Mouse (Mus musculus) heart, embryonic 11.5 days (tissue): Measurements from ENCODE around the gene Krtap4-1. TPM values are rescaled to one million over a fixed set of nuclear protein-coding genes. Genes with fewer than 3 reads are reported as not detected.
"Not testable (repeated sequence)": the region's sequence is repeated elsewhere in the genome, so short reads cannot be mapped to it uniquely, and the experiment has no call there.

ENCODE experiments used
- ATAC-seq: fragments of 200-750 bp; cut with Nextera tagmentation; replicated peaks from 2 replicates; pipeline ENCODE4 v1.8.0; 2017; ENCODE audit warnings: moderate library complexity; ENCODE audit not compliant: insufficient number of reproducible peaks, low FRiP score, low TSS enrichment
- H3K27ac ChIP-seq: fragments of 300-500 bp; sonication (generic); 2 replicates; pipeline ENCODE4 v1.5.1; 2014; ENCODE audit warnings: mild to moderate bottlenecking, low read depth, low read length
- H3K27me3 ChIP-seq: fragments of 300-500 bp; sonication (generic); 2 replicates; pipeline ENCODE4 v1.6.1; 2014; ENCODE audit warnings: mild to moderate bottlenecking, low read length, mixed read lengths; ENCODE audit not compliant: control insufficient read depth, insufficient read depth
- H3K36me3 ChIP-seq: fragments of 300-500 bp; sonication (generic); 2 replicates; pipeline ENCODE4 v1.6.1; 2014; ENCODE audit warnings: mild to moderate bottlenecking, low read length, moderate library complexity, mixed read lengths; ENCODE audit not compliant: control insufficient read depth, insufficient read depth
- H3K4me1 ChIP-seq: fragments of 300-500 bp; sonication (generic); 2 replicates; pipeline ENCODE4 v1.6.1; 2014; ENCODE audit warnings: low read length; ENCODE audit not compliant: control insufficient read depth, insufficient read depth
- H3K4me2 ChIP-seq: fragments of 300-500 bp; sonication (generic); 2 replicates; pipeline ENCODE4 v1.6.1; 2014; ENCODE audit warnings: mild to moderate bottlenecking, moderate library complexity
- H3K4me3 ChIP-seq: fragments of 300-500 bp; sonication (generic); 2 replicates; pipeline ENCODE4 v1.5.1; 2014; ENCODE audit warnings: low read depth, low read length
- H3K9ac ChIP-seq: fragments of 300-500 bp; sonication (generic); 2 replicates; pipeline ENCODE4 v1.6.1; 2014; ENCODE audit warnings: mild to moderate bottlenecking, low read depth, low read length, moderate library complexity
- H3K9me3 ChIP-seq: fragments of 300-500 bp; sonication (generic); replicated peaks from 2 replicates; pipeline ENCODE4 v1.6.1; 2016; ENCODE audit warnings: low read length; ENCODE audit not compliant: control insufficient read depth
- WGBS: fragments of 180-500 bp; shearing (Covaris S2); extraction: QIAGEN DNeasy Blood & Tissue Kit; methylation state at CpG from one replicate; pipeline ENCODE4 v1.1.7; 2014; ENCODE audit not compliant: insufficient replicate concordance; 5-methylcytosine and 5-hydroxymethylcytosine counted together
- polyA plus RNA-seq: library from polyadenylated mRNA; unstranded; fragments of >200 nt; fragmentation: Nextera tagmentation; extraction: Ambion mirVana; gene quantifications from 2 replicates; pipeline ENCODE4 v1.2.1, GENCODE M21; 2014

Gene Krtap4-1
- polyA plus RNA-seq, 1 experiment from 2014 or later = not detected

DNA sequence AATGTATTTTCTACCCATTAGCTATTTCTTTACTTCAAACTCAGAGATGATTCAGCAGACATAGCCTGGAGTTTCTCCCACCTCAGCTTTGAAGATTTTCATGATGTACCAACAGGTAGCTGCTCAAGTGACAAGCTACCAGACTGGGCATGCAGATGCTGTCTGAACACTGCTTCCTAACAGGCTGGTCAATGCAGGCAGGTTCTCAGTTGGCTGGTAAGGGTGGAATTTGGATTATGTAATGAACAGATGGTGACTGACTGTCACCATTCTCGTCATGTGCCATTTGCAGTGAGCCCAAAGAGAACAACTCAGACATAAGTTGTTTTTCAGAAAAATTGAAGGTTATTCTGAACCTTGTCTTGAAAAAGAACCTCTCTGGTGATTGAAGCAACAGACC is 18.9 kb downstream of the Krtap4-1 start:
- Histone ChIP-seq H3K27ac (no peak overlapping the region), H3K9ac (no peak overlapping the region), H3K4me3 (no peak overlapping the region), H3K9me3 (no peaks in the 10 kb centered on the region), H3K36me3 (no peaks in the 10 kb centered on the region), H3K4me1 (no peaks in the 10 kb centered on the region), H3K27me3 (no peaks in the 10 kb centered on the region), H3K4me2 (no peak overlapping the region)
- WGBS = 52% methylated on average over 1 of the region's 1 CpGs
- ATAC-seq = no peak

DNA sequence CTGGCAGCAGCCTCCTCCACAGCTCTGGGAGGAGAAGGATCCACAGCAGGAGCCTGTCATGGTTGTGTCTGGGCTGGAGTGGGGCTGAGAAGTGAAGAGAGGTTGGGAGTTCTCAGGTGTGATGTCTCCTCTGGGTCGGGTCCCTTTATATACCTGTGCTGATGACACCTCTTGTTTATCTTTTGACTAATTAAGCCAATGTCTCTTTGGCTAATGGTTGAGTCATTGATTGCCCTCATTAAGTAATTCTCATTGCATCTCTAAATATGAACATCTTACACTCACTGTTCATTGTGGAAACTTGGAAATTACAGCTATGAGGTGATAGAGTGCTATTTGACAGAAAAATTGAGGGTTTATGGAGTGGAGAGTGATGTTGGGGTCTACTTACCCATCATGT is 24.8 kb downstream of the Krtap4-1 start, which contains the start of gene Gm11938:
TSS of gene Gm11938 (minus strand) at position 101 of the 400 bp plus-strand sequence.
- not testable (repeated sequence) for H3K27ac ChIP-seq, H3K27me3 ChIP-seq

DNA sequence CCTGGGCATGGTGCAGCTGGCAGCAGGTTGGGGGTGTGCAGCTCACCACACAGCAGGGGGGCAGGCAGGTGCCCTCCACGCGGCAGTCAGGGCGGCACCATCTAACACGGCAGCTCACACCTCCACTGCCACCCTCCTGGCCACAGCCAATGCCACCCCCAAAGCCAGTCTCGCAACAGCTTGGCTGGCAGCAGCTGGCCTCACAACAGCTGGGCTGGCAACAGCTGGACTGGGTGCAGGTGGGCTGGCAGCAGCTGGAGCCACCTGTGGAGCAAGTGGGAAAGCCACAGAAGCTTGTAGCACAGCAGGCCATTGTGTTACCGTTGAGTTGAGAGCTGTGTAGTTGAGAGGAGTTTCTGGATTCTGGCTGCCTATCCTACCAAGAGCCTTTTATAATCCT is 30.3 kb downstream of the Krtap4-1 start, which contains the start of gene Krtap9-3:
TSS of gene Krtap9-3 (minus strand) at position 364 of the 400 bp plus-strand sequence.
- not testable (repeated sequence) for H3K4me2 ChIP-seq, H3K27me3 ChIP-seq, H3K36me3 ChIP-seq, H3K4me3 ChIP-seq, H3K9ac ChIP-seq, H3K9me3 ChIP-seq, H3K27ac ChIP-seq, ATAC-seq, H3K4me1 ChIP-seq
- 73% methylated on average over 6 of the region's 6 CpGs for WGBS

More for the DNA sequence above, 24.8 kb downstream of the Krtap4-1 start, which contains the start of gene Gm11938:
- 70% methylated on average over 1 of the region's 1 CpGs for WGBS
- H3K4me2 ChIP-seq, ATAC-seq, H3K36me3 ChIP-seq, H3K9me3 ChIP-seq, H3K9ac ChIP-seq, H3K4me3 ChIP-seq, H3K4me1 ChIP-seq: not testable (repeated sequence)

DNA sequence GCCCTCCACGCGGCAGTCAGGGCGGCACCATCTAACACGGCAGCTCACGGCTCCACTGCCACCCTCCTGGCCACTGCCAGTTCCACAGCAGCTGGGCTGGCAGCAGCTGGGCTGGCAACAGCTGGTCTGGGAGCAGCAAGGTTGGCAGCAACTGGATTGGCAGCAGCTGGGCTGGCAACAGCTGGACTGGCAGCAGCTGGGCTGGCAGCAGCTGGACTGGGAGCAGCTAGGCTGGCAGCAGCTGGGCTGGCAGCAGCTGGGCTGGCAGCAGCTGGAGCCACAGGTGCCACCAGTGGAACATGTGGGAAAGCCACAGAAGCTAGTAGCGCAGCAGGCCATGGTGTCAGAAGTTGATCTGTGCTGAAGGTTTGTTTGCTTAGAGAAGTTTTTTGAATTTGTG is 37.1 kb downstream of the Krtap4-1 start, which contains the start of gene Krtap1-3:
TSS of gene Krtap1-3 (minus strand) at position 359 of the 400 bp plus-strand sequence.
- 68% methylated on average over 6 of the region's 6 CpGs for WGBS
- no peak for ATAC-seq

DNA sequence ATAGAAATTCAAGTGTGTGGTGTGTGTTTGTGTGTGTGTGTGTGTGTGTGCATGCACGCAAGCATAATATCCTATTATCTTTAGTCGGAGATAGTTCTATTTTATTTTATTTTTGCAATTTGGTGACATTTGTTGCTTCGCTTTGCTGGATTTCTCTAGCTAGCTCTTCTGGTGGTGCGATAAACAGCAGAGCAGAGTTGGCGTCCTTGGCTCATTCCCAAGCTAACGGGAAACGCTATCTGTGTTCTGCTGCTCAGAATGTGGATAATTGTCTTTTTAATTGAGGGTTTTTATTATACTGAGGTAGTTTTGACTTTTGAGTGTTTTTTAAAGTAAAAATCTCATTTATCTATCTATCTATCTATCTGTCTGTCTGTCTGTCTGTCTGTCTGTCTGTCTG is 42.9 kb downstream of the Krtap4-1 start:
- WGBS = 86% methylated on average over 7 of the region's 7 CpGs
- H3K4me2 ChIP-seq = no peak overlapping the region
- H3K9me3 ChIP-seq = no peaks in the 10 kb centered on the region
- no peaks in the 10 kb centered on the region for H3K36me3 ChIP-seq
- H3K4me3 ChIP-seq = no peak overlapping the region
- H3K27me3 ChIP-seq = no peaks in the 10 kb centered on the region
- H3K27ac ChIP-seq = no peak overlapping the region
- no peak overlapping the region for H3K9ac ChIP-seq
- no peaks in the 10 kb centered on the region for H3K4me1 ChIP-seq
- no peak for ATAC-seq

More for the DNA sequence above, 37.1 kb downstream of the Krtap4-1 start, which contains the start of gene Krtap1-3:
- Histone ChIP-seq H3K27ac (no peak within 1 kb of the TSS), H3K4me1 (no peaks in the 10 kb centered on the region), H3K36me3 (no peaks in the 10 kb centered on the region), H3K4me2 (no peak within 1 kb of the TSS), H3K9ac (no peak within 1 kb of the TSS), H3K4me3 (no peak within 1 kb of the TSS), H3K9me3 (no peaks in the 10 kb centered on the region), H3K27me3 (no peaks in the 10 kb centered on the region)

DNA sequence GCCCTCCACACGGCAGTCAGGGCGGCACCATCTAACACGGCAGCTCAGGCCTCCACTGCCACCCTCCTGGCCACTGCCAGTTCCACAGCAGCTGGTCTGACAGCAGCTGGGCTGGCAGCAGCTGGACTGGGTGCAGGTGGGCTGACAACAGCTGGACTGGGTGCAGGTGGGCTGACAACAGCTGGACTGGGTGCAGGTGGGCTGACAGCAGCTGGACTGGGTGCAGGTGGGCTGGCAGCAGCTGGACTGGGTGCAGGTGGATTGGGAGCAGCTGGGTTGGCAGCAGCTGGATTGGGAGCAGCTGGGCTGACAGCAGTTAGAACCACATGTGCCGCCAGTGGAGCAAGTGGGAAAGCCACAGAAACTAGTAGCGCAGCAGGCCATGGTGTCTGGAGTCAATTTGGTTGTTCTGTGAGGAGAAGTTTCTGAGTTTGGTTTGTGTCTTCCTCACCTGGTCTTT is 44.8 kb downstream of the Krtap4-1 start, which contains the start of gene Krtap1-4:
TSS of gene Krtap1-4 (minus strand) at position 410 of the 460 bp plus-strand sequence.
- no peak for ATAC-seq
- Histone ChIP-seq H3K9ac (no peak within 1 kb of the TSS), H3K9me3 (no peaks in the 10 kb centered on the region), H3K27ac (no peak within 1 kb of the TSS), H3K27me3 (no peaks in the 10 kb centered on the region), H3K4me1 (no peaks in the 10 kb centered on the region), H3K36me3 (no peaks in the 10 kb centered on the region), H3K4me3 (no peak within 1 kb of the TSS), H3K4me2 (no peak within 1 kb of the TSS)
- 73% methylated on average over 5 of the region's 5 CpGs for WGBS

DNA sequence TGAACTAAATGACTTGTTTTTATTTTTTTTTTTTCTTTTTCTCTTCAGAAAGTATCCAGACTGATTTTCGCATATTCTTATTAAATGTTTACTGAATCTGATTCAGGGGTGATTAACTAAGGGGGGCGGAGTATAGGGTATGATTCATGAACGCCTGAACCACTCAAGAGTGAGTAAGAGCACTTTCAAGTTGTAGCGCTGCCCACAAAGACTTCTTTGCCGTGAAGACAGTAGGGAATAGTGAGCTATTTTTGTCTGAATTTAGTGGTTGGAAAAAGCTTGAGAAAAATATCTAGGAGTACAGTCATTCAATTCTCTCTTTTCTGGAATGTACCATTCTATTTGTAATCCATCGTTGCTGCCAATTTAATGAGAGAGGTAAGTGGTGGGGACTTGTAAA is 46.5 kb downstream of the Krtap4-1 start:
- no peaks in the 10 kb centered on the region for H3K27me3 ChIP-seq
- no peaks in the 10 kb centered on the region for H3K9me3 ChIP-seq
- no peak overlapping the region for H3K27ac ChIP-seq
- H3K36me3 ChIP-seq = no peaks in the 10 kb centered on the region
- no peak for ATAC-seq
- 74% methylated on average over 6 of the region's 6 CpGs for WGBS
- no peaks in the 10 kb centered on the region for H3K4me1 ChIP-seq
- no peak overlapping the region for H3K4me2 ChIP-seq
- H3K9ac ChIP-seq = no peak overlapping the region
- H3K4me3 ChIP-seq = no peak overlapping the region

DNA sequence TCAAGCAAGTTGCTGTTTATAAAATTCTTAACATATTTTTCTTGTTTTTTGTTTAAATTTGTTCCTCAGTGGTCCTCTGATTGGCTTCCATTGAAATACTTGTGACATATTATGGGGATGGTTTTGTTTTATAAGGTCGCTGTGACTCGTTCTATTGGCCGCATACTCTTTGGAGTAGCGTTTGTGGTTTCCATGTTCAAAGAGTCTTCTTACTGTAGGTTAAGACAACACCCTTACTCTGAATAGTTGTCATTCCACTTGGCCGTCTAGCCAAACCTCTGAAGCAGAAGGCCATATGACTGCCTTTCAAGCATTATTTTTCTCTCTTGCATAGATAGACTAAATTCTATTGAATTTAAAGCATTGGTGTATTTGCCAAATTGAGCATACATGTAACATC is 47.0 kb downstream of the Krtap4-1 start:
- Histone ChIP-seq H3K27ac (no peak overlapping the region), H3K4me2 (no peak overlapping the region), H3K9me3 (no peaks in the 10 kb centered on the region), H3K27me3 (no peaks in the 10 kb centered on the region), H3K9ac (no peak overlapping the region), H3K4me3 (no peak overlapping the region), H3K36me3 (no peaks in the 10 kb centered on the region), H3K4me1 (no peaks in the 10 kb centered on the region)
- ATAC-seq = no peak
- 89% methylated on average over 5 of the region's 5 CpGs for WGBS

DNA sequence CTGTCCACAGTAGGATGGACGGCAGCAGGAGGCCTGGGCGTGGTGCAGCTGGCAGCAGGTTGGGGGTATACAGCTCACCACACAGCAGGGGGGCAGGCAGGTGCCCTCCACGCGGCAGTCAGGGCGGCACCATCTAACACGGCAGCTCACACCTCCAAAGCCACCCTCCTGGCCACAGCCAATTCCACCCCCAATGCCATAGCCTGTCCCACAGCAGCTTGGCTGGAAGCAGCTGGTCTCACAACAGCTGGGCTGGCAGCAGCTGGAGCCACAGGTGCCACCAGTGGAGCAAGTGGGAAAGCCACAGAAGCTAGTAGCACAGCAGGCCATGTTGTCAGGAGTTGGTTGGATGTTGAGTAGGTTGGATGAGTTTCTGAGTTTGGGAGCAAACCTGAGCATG is 47.4 kb downstream of the Krtap4-1 start, which contains the start of gene Krtap1-5:
TSS of gene Krtap1-5 (minus strand) at position 381 of the 400 bp plus-strand sequence.
- H3K4me3 ChIP-seq = no peak within 1 kb of the TSS
- 79% methylated on average over 6 of the region's 6 CpGs for WGBS
- H3K9me3 ChIP-seq = no peaks in the 10 kb centered on the region
- no peak within 1 kb of the TSS for H3K27ac ChIP-seq
- H3K4me2 ChIP-seq = no peak within 1 kb of the TSS
- no peaks in the 10 kb centered on the region for H3K27me3 ChIP-seq
- H3K9ac ChIP-seq = no peak within 1 kb of the TSS
- no peak for ATAC-seq
- no peaks in the 10 kb centered on the region for H3K4me1 ChIP-seq
- H3K36me3 ChIP-seq = no peaks in the 10 kb centered on the region
